ENCODE assay signal across 8 mouse cellular contexts in genomic region chr13:52582878-52583661, GRCm38 (mm10). TPM values are rescaled to one million over a fixed set of nuclear protein-coding genes. Genes with fewer than 3 reads are reported as not detected.
DNase-seq lines count a peak whose midpoint lies in the region; ATAC-seq lines count a peak whose summit lies in the region.

Syk (plus strand) TSS chr13:52583173.

- ATAC-seq in forebrain, embryonic 16.5 days: peak; percentile 86
- peak; percentile 61 to 81 for ATAC-seq in hematopoietic stem cell, adult 5-6 weeks (replicated peaks in 1 of 2; ENCODE audit: insufficient read depth in 1 of 2, low FRiP score in 2 of 2, low TSS enrichment in 1 of 2, low read depth in 1 of 2, poor library complexity in 2 of 2, severe bottlenecking in 2 of 2)

- H3K9me3 ChIP-seq in forebrain, embryonic 16.5 days (ENCODE audit: control insufficient read depth, low read length): no peaks in the 10 kb centered on the region
- H3K9me3 ChIP-seq in megakaryocyte, embryonic 14.5 days: peaks cover 7% of the 10 kb centered on the region; the same call in 1 of the 2 replicates

- H3K36me3 ChIP-seq in forebrain, embryonic 16.5 days (ENCODE audit: control insufficient read depth, insufficient read depth): no peaks in the 10 kb centered on the region
- peaks cover 34% of the 10 kb centered on the region for H3K36me3 ChIP-seq in megakaryocyte, embryonic 14.5 days (replicated peaks; ENCODE audit: low read length)

- intact Hi-C loops in left cerebral cortex, postnatal 14 days (cut with DNase I): no loop called here

- peak; percentile 24 for DNase-seq in CD4-positive helper T cell, adult 2 months (ENCODE audit: low read depth, low spot score)
- peak; percentile 54 to 61 for DNase-seq in adrenal gland, postnatal 36 days
- peak; percentile 21 to 63 for DNase-seq in left cerebral cortex, postnatal 14 days (ENCODE audit: low spot score in 2 of 2)
- peak; percentile 74 to 84 for DNase-seq in right cerebral cortex, postnatal 10 days (ENCODE audit: low spot score in 2 of 2)
- peak; percentile 69 for DNase-seq in urinary bladder, postnatal 14 days (ENCODE audit: low spot score)

- H3K4me1 ChIP-seq in forebrain, embryonic 16.5 days (replicated peaks; ENCODE audit: control insufficient read depth, insufficient read depth, low read length): peaks cover 9% of the 10 kb centered on the region
- H3K4me1 ChIP-seq in megakaryocyte, embryonic 14.5 days: peaks cover 77% of the 10 kb centered on the region

- H3K27ac ChIP-seq in forebrain, embryonic 16.5 days (ENCODE audit: low read length): no peak within 1 kb of the TSS

- WGBS in forebrain, embryonic 16.5 days: under 1% methylated on average over 69 of the region's 70 CpGs

- H3K27me3 ChIP-seq in forebrain, embryonic 16.5 days (replicated peaks; ENCODE audit: control insufficient read depth, insufficient read depth, low read length): peaks cover 22% of the 10 kb centered on the region
- no peaks in the 10 kb centered on the region for H3K27me3 ChIP-seq in megakaryocyte, embryonic 14.5 days (replicated peaks)

- H3K4me2 ChIP-seq in forebrain, embryonic 16.5 days (ENCODE audit: low read length): peak within 1 kb of the TSS; percentile 97

- peak within 1 kb of the TSS; percentile 67 for H3K9ac ChIP-seq in forebrain, embryonic 16.5 days (replicated peaks; ENCODE audit: low read depth, low read length)

- H3K4me3 ChIP-seq in forebrain, embryonic 16.5 days (replicated peaks; ENCODE audit: low read length): peak within 1 kb of the TSS; percentile 64
- peak within 1 kb of the TSS; percentile 98 for H3K4me3 ChIP-seq in megakaryocyte, embryonic 14.5 days (replicated peaks)

RNA-seq across cellular contexts. Expression of gene Syk, which starts in this region (rescaled TPM):
- total RNA-seq in adrenal gland, postnatal 36 days (2021): 1 to 10 TPM; 3.1 to 6.6 TPM
- polyA plus RNA-seq in forebrain, embryonic 16.5 days (2015; fragmentation: Nextera tagmentation; extraction: Ambion mirVana): 1.3 TPM in 2 replicates
- 99.6 and 106 TPM in 2 replicates for total RNA-seq in hematopoietic stem cell, adult 5-6 weeks (2017)
- total RNA-seq in left cerebral cortex, postnatal 14 days (2021): 1 to 10 TPM; 2.9 to 4.5 TPM
- 33.3 and 55.7 TPM in 2 replicates for polyA plus RNA-seq in megakaryocyte, embryonic 14.5 days (2012; ENCODE audit: insufficient read depth, low replicate concordance)

Comparison
In these comparisons a context has a peak if more than half of its experiments do, and no peak if none do; other contexts are left out.
1. RNA of gene Syk (total RNA-seq): 99.6 to 106 TPM in hematopoietic stem cell, adult 5-6 weeks; 3.1 to 6.6 TPM in adrenal gland, postnatal 36 days and 2.9 to 4.5 TPM in left cerebral cortex, postnatal 14 days; every median in the first group is over 10 times any median in the second.
2. RNA of gene Syk (polyA plus RNA-seq): 33.3 to 55.7 TPM in megakaryocyte, embryonic 14.5 days; 1.3 TPM in forebrain, embryonic 16.5 days; every median in the first group is over 10 times any median in the second.
3. DNase-seq: peak in every context shown above with its lines; median percentile 79 in right cerebral cortex, postnatal 10 days; 69 in urinary bladder, postnatal 14 days; 58 in adrenal gland, postnatal 36 days; 42 in left cerebral cortex, postnatal 14 days; 24 in CD4-positive helper T cell, adult 2 months.